Mouse (Mus musculus) CH12.LX (cell line): ENCODE data around the gene Ddn. TPM values are rescaled to one million over a fixed set of nuclear protein-coding genes. Genes with fewer than 3 reads are reported as not detected.

Experiments
- DNase-seq: peaks from one replicate; pipeline ENCODE4 v3.0.0-alpha.2; 2013; ENCODE audit errors: extremely low read depth
- H3K27ac ChIP-seq: 2 replicates; pipeline ENCODE4 v1.5.1; 2012; ENCODE audit warnings: low read depth, mild to moderate bottlenecking, control low read depth, moderate library complexity; ENCODE audit not compliant: insufficient read depth
- H3K27me3 ChIP-seq: replicated peaks from 2 replicates; pipeline ENCODE3; 2012; ENCODE audit warnings: inconsistent platforms
- H3K36me3 ChIP-seq, 2 experiments: replicated peaks in 1 of 2; 2 replicates each; pipeline versions ENCODE3 to v1.6.1; 2012; ENCODE audit warnings: inconsistent platforms in 1 of 2, low read length in 1 of 2, mild to moderate bottlenecking in 1 of 2, mixed read lengths in 1 of 2, moderate library complexity in 1 of 2; ENCODE audit not compliant: control insufficient read depth in 1 of 2, insufficient read depth in 1 of 2
- H3K4me1 ChIP-seq, 2 experiments: 2 replicates each; pipeline ENCODE4 v1.6.1; 2012; ENCODE audit warnings: inconsistent platforms in 1 of 2, moderate library complexity in 1 of 2; ENCODE audit not compliant: insufficient read depth in 2 of 2, control insufficient read depth in 1 of 2
- H3K4me2 ChIP-seq: 2 replicates; pipeline ENCODE4 v1.6.1; 2012; ENCODE audit warnings: low read depth, mild to moderate bottlenecking, control low read depth; ENCODE audit not compliant: poor library complexity, insufficient read depth, severe bottlenecking
- H3K4me3 ChIP-seq, 3 experiments: fragments of 150-350 bp in 1 of 3; sonication (generic) in 1 of 3; replicated peaks in 1 of 3; 2 replicates each; pipeline versions ENCODE3 to v1.5.1; 2011 to 2012; ENCODE audit warnings: low read depth in 2 of 3, low read length in 2 of 3, mild to moderate bottlenecking in 2 of 3, moderate library complexity in 2 of 3, control low read depth in 1 of 3, improper control_type of control experiment in 1 of 3, inconsistent platforms in 1 of 3, mixed read lengths in 1 of 3; ENCODE audit not compliant: poor library complexity in 1 of 3
- H3K79me2 ChIP-seq: replicated peaks from 2 replicates; pipeline ENCODE4 v1.6.1; 2012; ENCODE audit warnings: mild to moderate bottlenecking, moderate library complexity; ENCODE audit not compliant: control insufficient read depth, poor library complexity, insufficient read depth, severe bottlenecking; ENCODE audit errors: extremely low read depth
- H3K9ac ChIP-seq: 2 replicates; pipeline ENCODE4 v1.6.1; 2012; ENCODE audit warnings: low read depth, mild to moderate bottlenecking, control low read depth, moderate library complexity; ENCODE audit not compliant: insufficient read depth
- H3K9me3 ChIP-seq: replicated peaks from 2 replicates; pipeline ENCODE3; 2012; ENCODE audit warnings: low read length, inconsistent platforms, mixed read lengths
- CHD2 ChIP-seq: IDR thresholded peaks from 2 replicates; pipeline ENCODE4 v1.6.1; 2011; ENCODE audit warnings: low read length, improper control_type of control experiment
- CTCF ChIP-seq, 2 experiments: IDR thresholded peaks in 1 of 2; conservative IDR thresholded peaks in 1 of 2; 2 replicates each; pipeline ENCODE4 v1.5.1; 2011 to 2012; ENCODE audit warnings: low read depth in 2 of 2, low read length in 2 of 2, improper control_type of control experiment in 1 of 2, inconsistent platforms in 1 of 2, mild to moderate bottlenecking in 1 of 2, moderate library complexity in 1 of 2
- ETS1 ChIP-seq: conservative IDR thresholded peaks from 2 replicates; pipeline ENCODE4 v1.6.1; 2012; ENCODE audit warnings: low read depth, mild to moderate bottlenecking, inconsistent platforms, low read length, improper control_type of control experiment, moderate library complexity
- HCFC1 ChIP-seq: IDR thresholded peaks from 2 replicates; pipeline ENCODE4 v1.6.1; 2012; ENCODE audit warnings: low read depth, mild to moderate bottlenecking, inconsistent platforms, low read length, improper control_type of control experiment
- JUN ChIP-seq: IDR thresholded peaks from 2 replicates; pipeline ENCODE4 v1.6.1; 2011; ENCODE audit warnings: low read depth, mild to moderate bottlenecking, low read length, improper control_type of control experiment, moderate library complexity; ENCODE audit not compliant: insufficient read depth
- JUND ChIP-seq: conservative IDR thresholded peaks from 2 replicates; pipeline ENCODE4 v1.6.1; 2011; ENCODE audit warnings: low read depth, low read length, improper control_type of control experiment
- KAT2A ChIP-seq: IDR thresholded peaks from 2 replicates; pipeline ENCODE4 v1.6.1; 2012; ENCODE audit warnings: low read length, improper control_type of control experiment, inconsistent platforms; ENCODE audit not compliant: insufficient replicate concordance
- MAFK ChIP-seq: IDR thresholded peaks from 2 replicates; pipeline ENCODE4 v1.6.1; 2011; ENCODE audit warnings: low read length, improper control_type of control experiment; ENCODE audit not compliant: insufficient replicate concordance
- MYC ChIP-seq: IDR thresholded peaks from 2 replicates; pipeline ENCODE4 v1.6.1; 2011; ENCODE audit warnings: low read depth, mild to moderate bottlenecking, improper control_type of control experiment, low read length
- NRF1 ChIP-seq: IDR thresholded peaks from 2 replicates; pipeline ENCODE4 v1.6.1; 2014; ENCODE audit warnings: low read depth, mild to moderate bottlenecking, inconsistent platforms, low read length, improper control_type of control experiment, moderate library complexity
- RAD21 ChIP-seq: IDR thresholded peaks from 2 replicates; pipeline ENCODE4 v1.6.1; 2011; ENCODE audit warnings: low read depth, mild to moderate bottlenecking, low read length, improper control_type of control experiment, moderate library complexity
- SIN3A ChIP-seq: IDR thresholded peaks from 2 replicates; pipeline ENCODE4 v1.6.1; 2012; ENCODE audit warnings: low read length, improper control_type of control experiment, inconsistent platforms
- TCF12 ChIP-seq: IDR thresholded peaks from 2 replicates; pipeline ENCODE4 v1.6.1; 2014; ENCODE audit warnings: low read depth, mild to moderate bottlenecking, inconsistent platforms, low read length, improper control_type of control experiment
- ZMIZ1 ChIP-seq: IDR thresholded peaks from 2 replicates; pipeline ENCODE4 v1.6.1; 2012; ENCODE audit warnings: low read depth, mild to moderate bottlenecking, inconsistent platforms, low read length, improper control_type of control experiment
- ZNF384 ChIP-seq: IDR thresholded peaks from 2 replicates; pipeline ENCODE4 v1.6.1; 2012; ENCODE audit warnings: low read depth, low read length, improper control_type of control experiment, inconsistent platforms
- dilution Hi-C: fragments of 300-500 bp; cut with MboI; formaldehyde crosslinking; loops from 2 replicates; pipeline ENCODE4 v1.14.3; 2020; ENCODE audit warnings: low sequenced_read_pairs; ENCODE audit not compliant: extremely low pct_unique_long_range_greater_than_20kb, extremely low pct_ligation_motif_present
- in situ Hi-C: fragments of 300-500 bp; cut with MboI; formaldehyde crosslinking; loops from 3 replicates; pipeline ENCODE4 v1.14.3; 2019; ENCODE audit warnings: low sequenced_read_pairs, low pct_ligation_motif_present, low pct_unique_long_range_greater_than_20kb, mixed read lengths
- polyA plus RNA-seq: library from polyadenylated mRNA; unstranded; fragments of >175 nt; gene quantifications from 2 replicates; pipeline ENCODE4 v1.2.1, GENCODE M21; 2012; ENCODE audit warnings: low read depth; ENCODE audit not compliant: insufficient read length
- total RNA-seq, 2 experiments: library from RNA; depleted of rRNA; stranded (reverse); fragments of 300-350 nt in 1 of 2; fragments of >200 nt in 1 of 2; gene quantifications; 2 replicates each; pipeline ENCODE4 v1.2.3; 2012 to 2014

Ddn gene
- total and polyA plus RNA-seq, 3 experiments = 0.04 TPM; not detected in 2

DNA sequence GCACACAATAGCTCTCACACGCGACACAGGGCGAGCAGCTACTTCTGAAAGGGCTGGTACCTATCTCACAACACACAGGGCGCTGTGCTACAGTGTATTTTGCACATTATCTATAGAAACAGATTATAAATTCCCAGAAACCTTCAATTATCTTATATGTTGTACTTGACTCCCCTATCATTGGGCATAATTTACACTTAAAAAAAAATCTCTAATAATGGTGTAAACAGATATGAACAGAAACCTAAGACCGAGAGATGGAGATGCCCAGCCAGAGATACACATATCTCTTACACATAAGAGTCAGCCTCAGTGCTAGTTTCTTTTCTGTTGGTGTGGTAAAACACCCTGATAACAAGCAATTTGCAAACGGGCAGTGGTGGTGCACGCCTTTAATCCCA, 18.3 kb upstream of the Ddn start:
- in situ Hi-C loops = no loop called here

DNA sequence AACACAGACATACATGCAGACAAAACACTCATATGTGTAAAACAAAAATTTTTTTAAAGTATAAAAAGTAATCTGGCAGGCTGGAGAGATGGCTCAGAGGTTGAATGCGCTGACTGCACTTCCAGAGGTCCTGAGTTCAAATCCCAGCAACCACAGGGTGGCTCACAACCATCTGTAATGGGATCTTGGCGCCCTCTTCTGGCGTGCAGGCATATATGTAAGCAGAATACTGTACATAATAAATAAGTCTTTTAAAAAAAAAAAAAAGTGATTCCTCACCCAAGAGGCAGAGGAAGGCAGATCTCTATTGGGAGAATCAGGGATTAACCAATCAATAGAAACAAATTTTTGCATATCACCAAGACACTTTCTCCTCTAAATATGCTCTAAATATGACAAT, 14.1 kb upstream of the Ddn start:
- peaks cover 19 to 88% of the 10 kb centered on the region in 2 experiments for H3K36me3 ChIP-seq
- dilution Hi-C loops = no loop called here

More for the DNA sequence above, 18.3 kb upstream of the Ddn start:
- peaks cover 4 to 41% of the 10 kb centered on the region in 2 experiments; a peak in 3 of 4 replicates for H3K4me1 ChIP-seq
- peaks cover 8% of the 10 kb centered on the region; the same call in 1 of the 2 replicates for H3K79me2 ChIP-seq
- H3K27me3 ChIP-seq = no peaks in the 10 kb centered on the region
- TF ChIP-seq SIN3A (no peak), JUND (no peak), CHD2 (no peak), ZNF384 (no peak), MAFK (no peak), ETS1 (no peak), TCF12 (no peak), RAD21 (no peak), HCFC1 (no peak), JUN (no peak)
- H3K27ac ChIP-seq = no peak overlapping the region
- H3K9ac ChIP-seq = no peak overlapping the region
- peaks cover 16 to 61% of the 10 kb centered on the region in 2 experiments for H3K36me3 ChIP-seq
- dilution Hi-C loops = no loop called here
- no peak overlapping the region for H3K4me3 ChIP-seq
- H3K4me2 ChIP-seq = no peak overlapping the region
- no peak for DNase-seq
- no peaks in the 10 kb centered on the region for H3K9me3 ChIP-seq

DNA sequence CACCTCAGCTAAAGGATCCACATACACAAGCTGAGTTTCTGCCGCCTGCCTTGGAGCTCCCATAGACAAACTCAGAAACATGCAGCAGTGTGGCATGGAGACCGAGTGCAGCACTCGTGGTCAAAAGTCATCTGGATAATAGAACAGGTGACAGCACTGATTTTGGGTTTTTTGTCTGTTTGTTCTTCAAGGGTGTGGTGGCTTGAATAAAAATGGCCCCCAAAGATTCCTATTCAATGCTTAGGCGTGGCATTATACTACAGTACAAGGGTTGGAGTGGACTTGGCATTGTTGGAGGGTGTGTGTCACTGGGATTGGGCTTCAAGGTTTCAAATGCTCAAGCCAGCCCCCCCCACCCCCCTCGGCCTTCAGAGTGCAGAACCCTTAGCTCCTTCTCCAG, 12.9 kb upstream of the Ddn start:
- DNase-seq = no peak
- in situ Hi-C loops = no loop called here
- H3K4me2 ChIP-seq = no peak overlapping the region
- H3K4me3 ChIP-seq = no peak overlapping the region
- no peak overlapping the region for H3K27ac ChIP-seq
- no peak for TF ChIP-seq RAD21
- TF ChIP-seq ZMIZ1 = no peak
- no peak for TF ChIP-seq MYC
- TF ChIP-seq NRF1 = no peak
- dilution Hi-C loops = no loop called here
- H3K4me1 ChIP-seq = peaks cover 0 to 16% of the 10 kb centered on the region in 2 experiments; a peak in 2 of 4 replicates
- no peaks in the 10 kb centered on the region for H3K27me3 ChIP-seq
- no peak overlapping the region for H3K9ac ChIP-seq
- no peaks in the 10 kb centered on the region for H3K79me2 ChIP-seq
- no peaks in the 10 kb centered on the region for H3K9me3 ChIP-seq
- peaks cover 15 to 82% of the 10 kb centered on the region in 2 experiments for H3K36me3 ChIP-seq

More for the DNA sequence above, 14.1 kb upstream of the Ddn start:
- no peak overlapping the region for H3K4me2 ChIP-seq
- no peaks in the 10 kb centered on the region for H3K79me2 ChIP-seq
- H3K27ac ChIP-seq = no peak overlapping the region
- in situ Hi-C loops = no loop called here
- peaks cover 0 to 20% of the 10 kb centered on the region in 2 experiments; a peak in 2 of 4 replicates for H3K4me1 ChIP-seq
- no peaks in the 10 kb centered on the region for H3K27me3 ChIP-seq
- TF ChIP-seq CTCF (conservative IDR thresholded peaks at IDR 0.05 in 1 of 2, IDR thresholded peaks at IDR 0.05 in 1 of 2; ENCODE audit: low read depth in 2 of 2, low read length in 2 of 2) (peak in 1 of 2 experiments; percentile 55; a peak in 2 of 4 replicates), ZNF384 (peak; percentile 59), KAT2A (no peak)
- no peaks in the 10 kb centered on the region for H3K9me3 ChIP-seq
- H3K9ac ChIP-seq = no peak overlapping the region
- peak; percentile 38 for DNase-seq
- no peak overlapping the region for H3K4me3 ChIP-seq
